Mouse (Mus musculus): ENCODE measurements at regions not wholly inside any gene's neighbourhood (a gene's known extent, or its start where the extent isn't known, plus 50 kb on each side); places are given as distances from the start of the nearest gene placed in this dataset.

DNA sequence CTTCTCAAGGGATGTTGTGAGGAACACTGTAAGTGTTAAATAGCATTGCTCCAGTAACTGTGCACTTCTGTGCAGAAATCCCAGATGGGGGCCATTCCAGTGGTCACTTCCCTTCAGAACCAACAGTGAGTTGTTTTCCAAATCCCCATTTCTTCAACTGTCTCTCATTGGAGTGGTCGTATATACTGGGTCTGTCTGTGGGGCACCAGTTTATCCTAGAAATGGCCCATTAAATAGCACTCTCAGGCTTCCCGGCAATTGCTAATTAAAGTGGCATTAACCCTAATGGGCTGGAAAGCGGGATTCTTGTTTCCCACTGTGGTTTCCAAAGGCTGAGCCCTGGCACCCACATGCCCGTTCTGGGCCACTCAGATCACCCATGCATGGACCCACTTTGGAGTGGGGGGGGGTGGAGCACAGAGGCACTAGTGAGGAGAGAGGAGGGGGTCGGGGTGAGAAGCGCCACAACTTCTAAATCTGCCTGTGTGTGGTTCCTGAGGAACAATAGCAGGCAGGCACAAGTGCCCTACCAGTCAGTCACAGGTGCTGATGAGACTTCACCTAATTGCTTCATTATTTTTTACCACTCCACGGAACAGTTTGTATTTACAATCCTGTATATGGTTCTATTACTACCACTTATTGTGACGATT is 78.1 kb downstream of the Fam204a start:
- no peak for DNase-seq (ENCODE audit: low spot score in 2 of 2)

DNA sequence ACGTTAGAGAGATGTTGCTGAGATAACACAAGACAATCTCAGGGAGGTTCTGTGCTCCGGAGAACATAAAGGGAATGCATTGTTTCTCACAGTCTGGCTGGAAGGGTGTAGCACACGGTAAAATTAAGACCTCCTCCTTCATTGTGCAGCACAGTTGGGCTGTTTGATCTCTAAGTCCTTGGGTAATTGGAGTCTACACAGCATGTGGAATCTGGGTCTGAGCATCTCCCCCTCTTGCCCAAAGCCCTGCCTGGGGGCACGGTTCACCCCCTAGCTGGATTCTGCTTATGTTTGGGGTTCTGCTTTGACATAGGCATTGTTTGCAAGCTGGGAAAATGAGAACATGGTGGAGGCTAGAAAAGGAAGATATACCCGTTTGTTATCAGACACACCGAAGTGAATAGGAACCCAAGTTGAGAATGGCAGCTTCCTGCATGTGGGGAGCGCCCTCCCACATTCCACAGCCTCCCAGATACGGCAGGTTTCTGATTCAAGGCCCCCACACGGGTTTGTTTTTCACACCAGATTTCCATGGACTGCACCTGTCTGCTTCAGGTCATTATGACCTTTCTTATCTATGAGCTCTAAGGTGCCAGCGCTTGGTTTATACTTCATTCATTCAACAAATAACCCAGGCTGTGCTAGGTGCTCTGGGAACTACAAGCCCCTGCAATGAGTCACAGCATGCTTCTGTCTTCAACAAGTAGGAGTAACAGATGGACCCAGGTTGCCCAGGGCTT is 79.9 kb downstream of the Fam204a start:
- no peak for DNase-seq (ENCODE audit: low spot score in 2 of 2)

DNA sequence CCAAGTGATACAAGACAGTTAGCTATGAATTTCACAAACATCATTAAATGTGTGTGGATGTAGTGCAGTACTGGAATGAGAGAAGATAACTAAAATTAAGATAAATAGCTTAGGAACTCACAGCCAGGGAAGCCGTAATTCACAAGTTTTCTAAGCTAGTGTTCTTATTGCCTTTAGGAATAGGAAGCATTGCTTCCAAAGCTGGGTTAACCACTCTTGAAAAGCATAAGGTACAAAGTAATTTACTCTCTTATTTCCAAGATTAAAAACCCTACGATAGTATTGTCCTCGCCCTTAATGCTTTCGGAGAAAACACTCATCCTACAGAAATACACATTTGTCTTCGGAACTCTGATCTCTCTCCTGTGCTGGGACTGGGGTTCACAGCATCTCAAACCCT is 81.3 kb downstream of the Fam204a start:
- DNase-seq (ENCODE audit: low spot score in 2 of 2), result no peak

DNA sequence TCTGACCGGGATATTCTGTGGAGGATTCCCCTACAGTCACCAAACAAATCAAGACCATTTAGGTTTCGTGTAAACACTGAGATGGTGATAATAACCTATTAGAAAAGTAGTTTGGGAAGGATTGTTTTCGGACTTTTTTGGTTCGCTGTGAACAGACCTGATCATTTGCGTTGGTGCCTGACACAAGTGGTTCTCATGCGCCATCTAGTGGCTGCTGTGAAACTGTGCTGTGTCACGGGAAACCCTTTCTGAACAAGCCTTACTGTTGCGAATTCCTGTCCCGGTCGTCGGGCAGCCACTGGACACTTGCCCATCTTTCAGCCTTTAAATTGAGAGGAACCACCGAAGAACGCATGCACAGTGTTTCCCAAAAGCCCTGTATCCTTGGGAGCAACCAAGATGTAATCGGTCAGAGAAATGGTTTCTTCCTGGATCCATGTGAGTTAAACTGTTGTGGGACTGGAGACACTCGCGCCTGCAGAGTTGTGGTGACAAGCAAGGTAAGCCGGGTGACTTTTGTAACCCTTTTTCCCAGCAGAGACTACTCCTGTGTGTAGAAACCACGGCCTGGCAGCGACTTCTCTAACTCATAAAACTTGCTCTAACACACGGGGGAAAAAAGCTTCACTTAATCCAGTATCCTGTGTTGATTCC is 82.0 kb downstream of the Fam204a start:
- peak; percentile 1 to 79 for DNase-seq (ENCODE audit: low spot score in 2 of 2)

DNA sequence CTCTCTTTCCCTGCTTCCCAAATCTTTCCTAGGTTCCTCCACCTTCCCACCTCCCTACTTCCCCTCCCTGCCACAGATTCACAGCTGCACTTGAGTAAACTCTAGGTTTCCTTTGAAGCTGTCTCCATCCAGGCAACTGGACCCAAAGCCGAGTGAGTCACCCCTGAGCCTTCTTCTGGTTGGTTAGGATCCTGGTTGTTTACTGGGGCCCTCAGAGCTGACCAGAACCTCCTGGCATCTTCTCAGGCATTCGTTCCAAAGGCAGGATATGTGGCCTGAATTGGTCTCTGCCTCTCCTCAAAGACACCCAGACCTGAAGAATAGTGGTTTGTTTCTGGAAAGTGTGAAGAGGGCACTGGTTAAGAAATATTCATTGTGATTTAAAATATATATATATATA is 87.6 kb downstream of the Fam204a start:
- no peak for DNase-seq (ENCODE audit: low spot score in 2 of 2)

DNA sequence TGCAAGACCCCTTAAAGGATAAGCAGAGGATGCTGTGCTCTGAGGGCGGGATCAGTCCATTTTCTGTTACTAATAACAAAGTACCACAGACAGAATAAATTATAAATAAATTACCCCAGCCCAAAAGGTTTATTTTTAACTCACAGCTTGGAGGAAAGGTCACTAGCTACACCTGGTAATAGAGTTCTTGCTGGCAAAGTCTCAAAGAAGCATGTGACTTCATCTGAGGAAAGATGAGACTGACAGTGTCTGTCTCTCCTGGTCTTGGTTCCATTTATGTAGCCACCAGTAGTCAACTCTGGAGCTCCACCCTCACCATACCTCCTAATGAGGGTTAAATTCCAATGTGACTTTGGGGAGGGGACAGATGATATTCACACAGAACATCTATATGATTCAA is 90.0 kb downstream of the Fam204a start:
- DNase-seq (ENCODE audit: low spot score in 2 of 2), result no peak

DNA sequence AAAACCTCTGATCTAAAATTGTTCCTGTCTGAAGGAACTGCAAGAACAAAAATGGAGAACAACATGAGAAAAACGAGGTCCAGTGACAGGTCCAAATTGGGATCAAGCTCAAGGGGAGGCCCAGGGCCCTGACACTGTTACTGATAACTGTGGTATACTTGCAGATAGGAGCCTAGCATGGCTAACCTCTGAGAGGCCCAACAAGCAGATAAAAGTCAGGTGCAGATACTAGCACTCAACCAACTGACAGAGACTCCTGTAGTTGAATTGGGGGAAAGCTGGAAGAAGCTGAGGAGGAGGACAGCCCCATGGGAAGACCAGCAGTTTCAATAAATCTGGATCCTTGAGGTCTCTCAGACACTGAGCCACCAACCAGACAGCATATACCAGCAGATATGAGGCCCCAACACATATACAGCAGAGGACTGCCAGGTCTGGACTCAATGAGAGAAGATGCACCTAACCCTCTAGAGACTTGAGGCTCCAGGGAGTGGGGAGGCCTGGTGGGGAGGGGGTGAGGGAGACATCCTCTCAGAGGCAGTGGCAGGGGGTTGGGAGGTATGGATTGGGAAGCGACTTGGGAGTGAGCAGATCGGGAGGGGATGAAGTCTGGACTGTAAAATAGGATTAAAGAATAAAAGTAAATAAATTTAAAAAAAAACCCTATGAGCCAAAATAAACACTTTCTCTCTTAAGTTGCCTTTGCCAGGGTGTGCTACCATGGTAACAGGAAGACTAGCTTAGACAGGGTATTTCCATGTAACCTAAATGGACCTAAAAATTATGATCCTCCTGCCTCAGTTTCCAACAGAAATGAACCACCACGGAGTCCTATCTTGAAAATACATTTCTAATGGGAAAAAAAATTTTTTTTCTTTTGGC is 91.8 kb downstream of the Fam204a start:
- no peak for DNase-seq (ENCODE audit: low spot score in 2 of 2)

DNA sequence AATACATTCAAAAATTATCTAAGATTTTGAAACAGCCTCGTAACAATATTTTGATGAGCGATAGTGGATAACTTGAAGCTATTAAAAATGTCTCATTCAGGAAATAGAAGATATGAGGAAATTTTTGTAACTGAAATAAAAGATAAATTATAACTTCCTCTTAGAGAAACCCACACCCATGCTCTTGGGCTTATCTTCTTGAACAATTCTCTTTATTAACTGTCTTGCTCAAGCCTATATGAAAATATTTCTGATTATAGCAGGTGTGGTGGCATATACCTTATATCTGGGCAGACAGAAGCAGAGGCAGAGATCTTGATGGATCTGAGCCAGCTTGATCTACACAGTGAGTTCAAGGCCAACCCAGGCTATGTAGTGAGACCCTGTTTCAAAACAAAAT is 96.9 kb downstream of the Fam204a start:
- no peak for DNase-seq (ENCODE audit: low spot score in 2 of 2)

DNA sequence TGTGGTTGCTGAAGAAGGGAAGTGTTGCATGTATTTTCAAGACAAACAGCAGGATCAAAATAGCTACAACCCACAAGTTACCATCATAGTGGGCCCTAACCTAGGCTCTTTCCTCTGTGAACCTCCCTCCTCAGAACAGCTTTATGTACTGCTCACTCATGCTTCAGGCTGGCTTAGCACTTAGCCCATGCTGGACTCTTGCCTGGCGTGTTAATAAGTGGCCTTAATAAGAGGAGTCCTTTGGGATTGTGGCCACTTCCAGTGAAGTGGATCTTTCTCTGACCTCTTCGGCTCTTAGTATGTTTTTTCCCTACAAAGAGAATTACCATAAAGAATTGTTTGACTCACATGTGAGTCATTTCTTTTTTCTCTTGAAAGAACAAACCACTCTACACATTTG is 101.9 kb downstream of the Fam204a start:
- DNase-seq (ENCODE audit: low spot score in 2 of 2), result no peak

DNA sequence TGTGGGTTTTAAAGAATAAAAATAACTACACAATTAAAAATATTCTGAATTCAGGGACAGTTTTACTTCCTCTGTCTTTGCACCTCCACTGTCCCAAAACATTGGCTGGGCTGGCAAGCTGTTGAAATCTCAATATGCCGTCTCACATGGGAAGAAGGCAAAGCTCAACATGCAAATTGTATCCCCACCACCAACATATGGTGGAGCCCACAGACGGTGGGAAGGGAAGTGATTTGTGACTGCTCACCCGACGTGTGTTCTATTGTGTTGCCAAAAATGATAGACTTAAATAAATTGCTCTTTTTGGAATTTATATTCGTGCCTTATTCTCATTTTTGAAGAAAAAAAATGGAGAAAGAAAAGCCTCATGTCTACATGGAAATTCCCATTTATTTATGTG is 105.6 kb downstream of the Fam204a start:
- no peak for DNase-seq (ENCODE audit: low spot score in 2 of 2)

DNA sequence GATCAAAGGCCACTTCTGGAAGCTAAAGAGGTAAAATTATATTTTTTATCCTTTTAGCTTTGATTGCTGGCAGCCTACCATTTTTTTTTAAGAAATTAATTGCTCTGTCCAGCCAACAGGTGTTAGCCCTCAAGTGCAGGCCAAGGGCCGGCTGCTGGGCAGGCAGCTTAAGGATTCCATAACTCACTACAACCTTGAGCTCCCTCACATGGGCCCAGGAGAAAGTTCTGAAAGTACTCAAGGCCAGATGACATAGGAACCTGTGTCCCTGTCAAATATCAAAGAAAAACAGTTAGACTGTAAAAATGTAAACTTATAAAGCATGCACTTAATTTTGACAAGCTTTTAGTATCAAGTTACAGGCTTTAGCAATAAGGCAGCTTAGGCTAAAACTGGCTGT is 107.5 kb downstream of the Fam204a start:
- DNase-seq (ENCODE audit: low spot score in 2 of 2), result no peak

DNA sequence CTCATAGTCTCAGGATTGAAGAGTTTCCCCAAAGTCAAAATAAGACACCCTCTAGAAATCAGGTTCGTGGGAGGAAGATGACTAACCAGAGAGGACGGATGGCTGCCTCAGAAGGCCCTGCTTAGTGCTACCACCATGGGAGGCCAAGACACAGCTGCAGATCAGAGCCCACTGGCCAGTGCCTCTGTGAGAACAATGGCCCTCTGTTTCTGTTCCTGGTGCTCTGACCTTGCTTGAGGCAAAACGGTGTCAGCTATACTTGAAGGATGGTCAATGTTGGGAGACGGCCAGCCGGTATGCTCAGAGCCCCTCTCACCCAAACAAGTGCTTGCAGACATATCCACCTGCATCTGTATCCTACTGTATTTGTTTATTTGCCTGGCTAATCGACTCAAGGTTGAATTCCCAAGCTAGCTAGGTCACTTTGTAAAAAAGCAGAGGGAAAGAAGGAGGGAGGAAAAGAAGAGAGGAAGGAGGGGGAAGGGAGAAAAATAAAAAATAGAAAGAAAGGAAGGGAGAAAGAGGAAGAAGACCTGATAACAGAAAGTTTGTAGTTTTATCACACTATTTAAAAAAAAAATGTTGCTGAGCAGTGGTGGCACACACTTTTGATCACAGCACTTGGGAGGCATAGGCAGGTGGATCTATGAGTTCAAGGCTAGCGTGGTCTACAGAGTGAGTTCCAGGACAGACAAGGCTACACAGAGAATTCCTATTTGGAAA is 112.7 kb downstream of the Fam204a start:
- no peak for DNase-seq (ENCODE audit: low spot score in 2 of 2)

DNA sequence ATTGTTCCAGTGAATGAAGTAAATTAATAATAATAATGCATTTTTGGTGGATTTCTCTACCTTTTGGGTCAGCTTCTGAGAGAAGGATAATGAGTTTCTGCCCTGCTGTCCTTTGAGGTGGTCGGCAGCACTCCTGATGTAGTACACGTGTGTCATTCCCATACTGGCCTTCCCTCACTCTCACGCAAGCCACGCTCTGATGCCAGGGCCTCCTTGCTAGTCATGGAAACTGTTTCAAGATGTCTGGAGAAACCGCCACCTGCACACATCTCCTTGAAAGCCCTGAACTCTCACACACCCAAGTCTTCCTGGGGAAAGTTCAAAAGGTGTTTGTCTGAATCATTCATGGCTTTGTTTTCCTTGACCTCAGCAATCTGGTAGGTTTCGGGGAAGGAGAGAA is 116.2 kb downstream of the Fam204a start:
- no peak for DNase-seq (ENCODE audit: low spot score in 2 of 2)

DNA sequence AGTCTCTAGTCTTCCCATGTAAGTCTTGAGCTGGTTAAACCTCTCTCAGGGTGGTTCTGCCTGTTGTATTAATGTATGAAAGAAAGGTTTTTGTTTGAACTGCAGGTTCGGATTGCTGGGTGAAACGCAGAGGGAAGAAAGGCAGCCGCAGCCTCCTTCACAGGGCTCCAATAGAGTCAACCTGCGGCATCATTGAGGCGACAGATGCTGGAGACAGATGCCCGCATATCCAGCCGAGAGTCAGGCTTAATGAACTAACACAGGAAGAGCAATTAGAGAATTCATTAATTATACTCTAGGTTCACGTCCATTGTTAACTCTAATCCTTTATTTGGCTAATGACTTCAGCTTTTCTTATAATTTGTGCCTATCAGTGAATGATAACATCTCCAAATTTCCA is 117.0 kb downstream of the Fam204a start:
- DNase-seq (ENCODE audit: low spot score in 2 of 2), result no peak

DNA sequence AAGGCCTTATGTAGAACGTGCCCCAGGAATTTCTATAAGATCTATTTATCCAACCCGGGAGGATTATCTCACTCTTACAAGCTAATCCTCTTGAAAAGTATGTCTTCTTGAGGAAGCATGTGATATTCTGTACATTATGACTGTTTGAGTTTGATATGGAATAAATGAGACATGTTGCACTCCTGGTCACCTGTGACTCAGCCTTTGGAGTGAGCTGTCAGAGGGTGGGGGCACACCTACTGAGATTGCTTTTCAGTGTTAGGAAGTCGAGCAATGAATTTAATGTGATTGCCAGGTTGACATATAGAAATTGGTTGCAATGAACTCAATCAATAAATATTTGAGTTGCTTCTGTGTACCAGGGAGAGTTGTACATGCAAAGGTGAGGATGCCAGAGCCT is 128.6 kb downstream of the Fam204a start:
- DNase-seq (ENCODE audit: low spot score in 2 of 2), result no peak

DNA sequence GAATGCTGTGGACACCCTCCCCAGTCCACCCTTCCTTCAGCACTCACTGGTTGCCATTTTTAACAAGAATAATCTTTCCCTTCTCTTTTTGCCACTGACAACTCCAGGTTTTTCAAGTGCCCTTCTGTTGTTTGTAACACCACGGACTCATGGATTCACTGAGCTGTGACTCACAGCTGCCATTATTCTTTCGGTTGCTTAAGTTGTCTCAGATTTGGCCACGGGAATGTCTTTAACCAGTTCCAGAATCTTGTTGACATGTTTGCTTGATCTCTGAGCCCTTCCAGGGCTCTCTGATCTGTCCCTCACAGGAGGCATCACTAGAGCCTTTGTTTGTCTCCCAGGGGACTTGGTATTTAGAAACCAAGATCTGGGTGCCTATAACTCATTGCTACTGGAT is 131.5 kb upstream of the Rab11fip2 start:
- no peak for DNase-seq (ENCODE audit: low spot score in 2 of 2)

DNA sequence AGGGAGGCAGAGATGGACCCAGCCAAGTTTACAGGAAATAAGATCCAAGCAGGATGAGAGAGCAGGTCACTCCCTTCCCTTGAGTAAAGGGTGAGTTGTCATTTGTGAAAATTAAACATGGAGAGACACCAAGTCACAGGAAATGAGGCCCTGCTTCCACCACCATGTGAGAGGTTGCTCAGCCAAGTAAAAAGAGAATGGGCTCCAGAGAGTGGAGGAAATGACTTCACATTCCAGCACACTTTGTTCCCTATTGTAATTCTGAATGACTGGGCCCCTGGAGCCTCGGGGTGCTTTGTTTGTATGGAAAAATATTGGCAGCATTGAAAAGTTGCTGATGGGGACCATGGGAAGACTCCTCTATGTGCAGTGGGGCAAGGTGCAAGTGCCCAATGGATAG is 129.9 kb upstream of the Rab11fip2 start:
- no peak for DNase-seq (ENCODE audit: low spot score in 2 of 2)

DNA sequence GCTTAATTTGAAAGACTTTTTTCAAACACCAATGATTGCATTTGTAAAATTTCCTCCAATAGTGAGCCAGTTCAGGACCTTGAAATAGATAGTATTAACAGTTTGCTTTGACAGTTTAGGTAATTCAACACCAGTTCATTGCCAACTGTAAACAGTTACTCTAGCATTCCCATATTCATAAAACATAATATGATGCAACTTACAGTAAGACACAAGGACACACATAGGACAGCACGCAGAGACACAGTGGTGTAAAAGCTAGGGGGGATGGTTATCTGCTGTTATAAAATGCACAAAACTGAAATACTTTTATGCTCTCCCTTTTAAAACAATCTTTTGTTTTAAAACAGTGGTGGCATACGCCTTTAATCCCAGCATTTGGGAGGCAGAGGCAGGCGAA is 122.7 kb upstream of the Rab11fip2 start:
- no peak for DNase-seq (ENCODE audit: low spot score in 2 of 2)

DNA sequence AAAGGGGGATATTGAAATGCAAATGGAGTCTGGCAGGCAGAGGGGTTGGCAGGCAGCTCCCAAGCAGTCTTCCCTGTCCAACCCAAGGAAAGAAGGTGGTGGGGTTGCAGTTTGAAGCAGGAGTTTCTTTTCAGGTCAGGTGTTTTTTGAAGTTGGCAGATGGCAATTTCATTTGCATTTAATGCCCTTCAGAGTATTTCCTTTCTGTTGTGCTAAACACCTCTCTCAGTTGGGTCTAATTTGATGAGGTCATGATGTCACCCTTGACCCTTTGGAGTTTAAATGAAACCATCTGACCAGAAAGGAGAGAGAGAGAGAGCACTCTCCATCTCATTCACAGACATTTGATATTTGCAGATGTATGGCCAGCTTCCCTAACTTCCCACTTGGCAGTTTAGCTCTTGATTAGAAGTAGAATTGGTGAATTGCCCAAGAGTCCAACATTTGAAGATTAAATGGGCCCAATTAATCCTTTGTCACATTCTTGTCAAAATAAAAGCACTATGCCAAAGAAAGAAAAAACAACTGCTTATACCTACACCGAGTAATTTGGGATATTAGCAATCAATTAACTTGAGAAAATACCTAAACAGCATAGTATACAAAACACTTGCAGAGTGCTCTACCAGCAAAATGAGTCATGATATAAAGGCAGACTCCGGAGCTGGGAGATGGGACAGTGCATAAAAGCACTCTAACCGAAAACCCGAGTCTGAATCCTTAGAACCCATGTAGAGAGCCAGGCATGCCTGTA is 111.8 kb upstream of the Rab11fip2 start:
- DNase-seq (ENCODE audit: low spot score in 2 of 2), result no peak

DNA sequence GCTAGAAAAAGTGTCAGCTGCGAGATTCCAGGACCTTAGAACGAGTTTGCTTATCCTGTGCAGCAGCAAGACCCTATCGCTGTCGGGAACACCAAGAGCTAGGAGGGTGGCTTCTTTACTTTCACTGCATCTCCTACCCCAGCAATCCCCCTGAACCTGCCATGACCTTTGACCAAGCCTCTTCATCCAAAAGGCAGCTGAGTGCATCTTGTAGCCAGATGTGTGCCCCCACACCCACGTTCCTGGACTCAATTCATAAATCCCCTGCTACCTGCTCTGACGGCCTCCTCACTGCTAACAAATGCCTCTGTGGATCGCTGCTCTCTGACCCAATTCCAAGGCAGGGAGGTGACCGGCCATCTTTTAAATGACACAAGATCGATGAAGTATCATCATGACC is 107.7 kb upstream of the Rab11fip2 start:
- no peak for DNase-seq (ENCODE audit: low spot score in 2 of 2)

DNA sequence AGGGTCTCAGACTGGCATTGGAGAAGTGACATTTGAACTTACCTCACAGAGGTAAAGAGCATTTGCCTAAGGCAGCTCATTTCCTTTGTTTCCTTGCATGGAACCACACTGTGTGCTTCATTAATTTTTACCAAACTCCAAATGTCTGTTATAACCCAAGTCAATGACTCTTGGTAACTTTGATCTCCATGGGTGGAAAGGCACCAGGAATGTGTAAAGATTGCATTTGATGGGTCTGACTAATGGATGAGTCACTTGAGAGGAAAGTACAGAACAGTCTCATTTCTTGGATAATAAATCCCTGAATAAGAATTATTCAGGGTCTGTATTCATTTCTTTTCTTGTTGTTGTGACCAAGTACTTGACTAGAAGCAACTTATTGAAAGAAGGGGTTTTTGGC is 97.3 kb upstream of the Rab11fip2 start:
- no peak for DNase-seq (ENCODE audit: low spot score in 2 of 2)
